Mouse (Mus musculus): ENCODE measurements around the gene Prol1.
"Not testable (repeated sequence)": the region's sequence is repeated elsewhere in the genome, so short reads cannot be mapped to it uniquely, and the experiment has no call there.

Gene Prol1

DNA sequence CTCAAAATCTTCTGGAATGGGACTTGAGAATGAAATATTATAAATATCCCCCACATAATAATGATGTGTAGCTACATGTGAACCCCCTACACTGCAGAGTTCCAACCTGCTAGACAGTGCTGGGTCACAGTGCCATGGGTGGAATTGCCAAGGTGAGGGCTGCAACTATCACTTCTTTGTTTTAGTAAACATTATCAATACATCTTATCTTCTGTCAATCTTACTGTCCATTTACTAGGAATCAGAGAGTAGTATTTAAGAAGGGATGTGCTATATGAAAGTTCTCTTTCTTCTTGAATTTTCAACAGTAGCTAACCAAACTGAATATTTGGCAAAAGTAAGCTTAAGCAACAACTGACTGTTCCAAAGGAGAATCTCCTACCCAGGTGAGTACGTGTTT, at the start of gene Prol1:
TSS of gene Prol1 (plus strand) at position 301 of the 400 bp plus-strand sequence.
- DNase-seq = no peak

DNA sequence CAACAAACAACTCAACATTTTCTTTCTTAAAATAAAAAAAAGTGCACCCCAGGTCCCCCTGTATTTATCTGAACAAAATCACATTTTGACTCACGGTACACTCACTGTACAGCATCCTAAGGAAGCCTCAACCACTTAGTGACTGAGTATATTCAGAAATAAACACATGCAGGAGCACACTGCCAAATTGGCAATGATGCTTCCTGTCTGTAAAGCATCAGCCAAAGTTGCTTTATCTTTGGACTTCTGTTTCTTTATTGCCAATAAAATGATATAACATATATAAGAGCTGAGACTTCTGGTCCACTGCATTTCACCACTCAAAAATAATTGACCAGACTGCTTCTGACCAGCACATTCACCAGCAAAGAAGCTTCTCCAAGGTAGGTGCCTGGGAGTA, 48.5 kb upstream of the Prol1 start, which contains the start of gene Gm7714:
TSS of gene Gm7714 (plus strand) at position 301 of the 400 bp plus-strand sequence.
- no peak for DNase-seq

DNA sequence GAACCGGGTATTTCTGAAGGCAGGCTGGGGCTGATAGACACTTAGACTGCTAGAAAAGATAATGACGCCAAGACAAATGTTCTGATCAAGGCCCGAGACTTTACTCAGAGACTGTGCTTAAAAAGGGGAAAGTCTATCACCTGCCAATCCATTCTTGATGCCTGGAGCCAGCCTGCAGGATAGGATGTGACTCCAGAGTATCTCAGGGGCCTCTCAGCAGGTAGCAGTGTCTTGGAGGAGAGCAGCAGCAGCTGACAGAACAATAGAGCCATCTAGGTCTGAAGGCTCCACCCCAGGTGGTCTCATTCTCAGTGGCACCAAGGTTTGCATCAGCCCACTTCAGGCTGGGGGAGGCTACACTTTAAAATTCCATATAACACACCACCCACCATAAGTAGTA, 5.8 kb upstream of the Prol1 start:
- DNase-seq = not testable (repeated sequence)

- not testable (repeated sequence) for DNase-seq
Measured at GRCm38 (mm10) chr5:88348533-88348932, 31.4 kb downstream of the Prol1 start.

DNA sequence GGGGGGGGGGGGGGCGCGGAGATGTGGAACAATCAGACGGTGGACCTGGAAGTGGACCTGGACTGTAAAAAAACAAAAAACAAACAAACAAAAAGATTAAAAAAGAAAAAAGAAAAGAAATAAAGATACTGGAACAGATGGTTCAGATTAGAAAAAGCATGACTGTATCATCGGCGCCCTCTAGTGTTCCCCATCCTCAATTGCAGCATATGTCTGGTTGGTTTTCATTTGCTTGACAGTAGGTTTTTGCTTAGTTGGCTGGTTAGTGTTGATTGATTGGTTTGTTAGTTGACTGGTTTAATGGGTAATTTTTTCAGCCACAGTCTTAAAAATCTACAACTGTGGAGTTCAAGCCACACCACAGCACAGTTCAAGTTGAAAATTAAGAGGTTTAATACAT, 47.7 kb downstream of the Prol1 start:
- DNase-seq = no peak

GRCm38 (mm10) chr5:88366886-88367285, 49.8 kb downstream of the Prol1 start:
- DNase-seq = no peak

GRCm38 (mm10) chr5:88370578-88371232, 53.6 kb downstream of the Prol1 start:
- no peak for DNase-seq

DNA sequence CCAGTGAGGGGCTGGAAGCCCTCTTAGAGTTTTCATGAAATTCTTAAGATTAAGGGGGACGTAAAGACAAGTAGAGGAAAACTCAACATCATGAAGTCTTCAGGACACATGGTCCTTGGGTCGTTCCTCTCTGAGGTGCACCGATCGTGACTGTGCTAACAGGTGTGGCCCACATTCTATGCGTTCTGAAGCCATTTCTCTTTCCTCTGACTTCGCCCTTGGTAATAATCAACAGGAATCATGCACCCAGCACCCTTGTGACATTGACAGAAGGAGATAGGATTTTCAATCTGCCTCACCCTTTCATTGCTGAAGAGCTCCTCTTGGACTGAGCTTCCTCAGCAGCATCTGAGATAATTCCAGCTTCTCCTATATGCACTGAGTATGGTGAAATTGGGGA, 55.5 kb downstream of the Prol1 start:
- no peak for DNase-seq

GRCm38 (mm10) chr5:88375808-88376207, 58.7 kb downstream of the Prol1 start, which contains the start of gene Amtn:
Amtn (plus strand) TSS chr5:88376108.
- DNase-seq = no peak
